Mouse (Mus musculus): ENCODE results near the gene 2810021J22Rik.
"Not testable (repeated sequence)": the region's sequence is repeated elsewhere in the genome, so short reads cannot be mapped to it uniquely, and the experiment has no call there.

DNA sequence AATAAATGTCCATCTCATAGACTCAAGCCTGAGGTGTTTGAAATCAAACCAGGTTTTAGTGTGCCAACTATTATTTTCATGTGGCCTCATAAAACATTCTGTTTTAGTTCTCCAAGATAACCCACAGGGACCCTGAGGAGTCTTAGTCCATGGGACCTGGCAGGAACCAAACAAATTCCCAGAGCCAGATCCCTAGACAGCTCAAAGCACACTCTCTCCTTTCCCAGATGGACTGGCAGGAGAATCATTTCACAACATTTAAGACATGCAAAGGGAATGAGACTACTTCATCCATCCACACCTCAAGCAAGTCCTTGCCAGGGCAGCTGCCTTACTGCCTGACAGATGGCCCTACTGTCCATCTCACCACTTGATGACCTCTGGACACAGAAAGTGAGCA lies 38.1 kb upstream of the 2810021J22Rik start, which contains the start of gene Olfr312:
- TF ChIP-seq CTCF (IDR thresholded peaks at IDR 0.05; ENCODE audit: low read depth, low read length); POLR2A (IDR thresholded peaks at IDR 0.05; ENCODE audit: extremely low read depth, insufficient read depth, low read length): not testable (repeated sequence)

Data from liver, adult 2 months (tissue).